Mouse (Mus musculus) gastrocnemius, adult 2 months (tissue): ENCODE measurements around the gene Hip1. TPM values are rescaled to one million over a fixed set of nuclear protein-coding genes. Genes with fewer than 3 reads are reported as not detected.

Experiments used
- DNase-seq: peaks from one replicate; pipeline ENCODE4 v3.0.0; 2022
- H3K27ac ChIP-seq: fragments of 200-600 bp; 2 replicates; pipeline ENCODE4 v1.8.1; 2022; ENCODE audit warnings: mild to moderate bottlenecking
- H3K4me3 ChIP-seq: fragments of 200-600 bp; 2 replicates; pipeline ENCODE4 v1.8.1; 2022; ENCODE audit warnings: mild to moderate bottlenecking, moderate library complexity
- CTCF ChIP-seq: fragments of 200-600 bp; IDR thresholded peaks from 2 replicates; pipeline ENCODE4 v1.8.1; 2022; ENCODE audit warnings: antibody characterized with exemption, mild to moderate bottlenecking, moderate library complexity
- intact Hi-C: fragments of 180-260 bp; cut with DNase I; formaldehyde crosslinking; loops from one replicate; pipeline ENCODE4 v1.15.1; 2025
- microRNA-seq: library from miRNA; unstranded; fragments of <30 nt; microRNA quantifications from one replicate; pipeline ENCODE4 v1.2.0, GENCODE M21; 2021
- total RNA-seq, 2 experiments: library from RNA; stranded (reverse); gene quantifications; 2 replicates each; pipeline ENCODE4 v1.2.3; 2021

Hip1 gene
- total RNA-seq, 2 experiments from 2014 or later = 19.6 to 22.9 TPM

DNA sequence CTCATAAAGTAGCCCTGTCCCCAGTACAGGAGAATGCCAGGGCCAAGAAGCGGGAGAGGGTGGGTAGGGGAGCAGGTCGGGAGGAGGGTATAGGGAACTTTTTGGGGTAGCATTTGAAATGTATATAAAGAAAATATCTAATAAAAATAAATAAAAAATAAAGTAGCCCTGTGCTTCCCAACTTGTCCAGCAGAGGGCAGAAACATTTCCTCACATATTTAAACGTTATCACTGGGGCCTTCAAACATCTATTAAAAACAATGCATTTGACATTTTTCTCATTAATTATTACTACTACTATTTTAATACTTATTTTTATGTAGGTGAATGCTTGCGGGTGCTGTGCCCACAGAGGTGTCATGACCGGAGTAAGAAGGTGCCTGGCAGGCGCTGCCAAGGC, 177.1 kb downstream of the Hip1 start:
- no peak overlapping the region for H3K4me3 ChIP-seq
- no peak overlapping the region for H3K27ac ChIP-seq
- no peak for DNase-seq
- peak; percentile 80 for TF ChIP-seq CTCF
- intact Hi-C loops = loop anchor here (10.0 kb wide), 1 partner anchor 133 kb away; no protein-coding TSS in a partner anchor

DNA sequence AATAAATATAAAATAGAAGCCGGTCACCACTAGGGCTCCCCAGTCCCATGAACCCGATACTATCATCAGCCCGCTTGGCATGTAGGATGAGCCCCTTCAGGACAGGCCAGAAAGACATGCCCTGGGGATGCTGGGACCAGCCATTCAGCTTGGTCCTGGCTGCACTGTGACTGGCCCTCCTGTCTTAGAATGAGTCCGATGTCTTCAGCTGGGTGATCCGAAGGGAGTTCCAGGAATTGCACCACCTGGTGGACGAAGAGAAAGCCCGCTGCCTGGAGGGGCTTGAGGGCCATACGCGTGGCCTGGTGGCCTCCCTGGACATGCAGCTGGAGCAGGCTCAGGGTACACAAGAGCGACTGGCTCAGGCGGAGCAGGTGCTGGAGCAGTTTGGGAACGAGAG, 181.4 kb downstream of the Hip1 start:
- H3K27ac ChIP-seq = no peak overlapping the region
- peak; percentile 55 for TF ChIP-seq CTCF
- peak; percentile 34 for DNase-seq
- no peak overlapping the region for H3K4me3 ChIP-seq
- intact Hi-C loops = loop anchor here (10.0 kb wide), 1 partner anchor 129 kb away; no protein-coding TSS in a partner anchor

DNA sequence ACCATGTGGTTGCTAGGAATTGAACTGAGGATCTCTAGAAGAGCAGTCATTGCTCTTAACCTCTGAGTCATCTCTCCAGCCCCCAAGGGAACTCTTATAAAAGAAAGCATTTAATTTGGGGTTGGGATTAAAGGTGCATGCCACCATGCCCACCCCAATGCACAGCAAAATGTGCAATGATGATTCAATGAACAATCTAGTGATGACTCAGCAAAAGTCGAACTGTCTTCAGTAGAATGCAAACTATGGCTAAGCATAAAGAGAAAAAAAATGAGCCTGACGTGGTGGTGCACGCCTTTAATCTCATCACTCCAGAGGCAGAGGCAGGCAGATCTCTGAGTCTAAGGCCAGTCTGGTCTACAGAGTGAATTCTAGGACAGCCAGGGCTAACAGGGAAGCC, 182.3 kb downstream of the Hip1 start:
- Histone ChIP-seq H3K27ac (no peak overlapping the region), H3K4me3 (no peak overlapping the region)
- TF ChIP-seq CTCF = no peak
- intact Hi-C loops = loop anchor here (10.0 kb wide), 1 partner anchor 128 kb away; no protein-coding TSS in a partner anchor
- no peak for DNase-seq

DNA sequence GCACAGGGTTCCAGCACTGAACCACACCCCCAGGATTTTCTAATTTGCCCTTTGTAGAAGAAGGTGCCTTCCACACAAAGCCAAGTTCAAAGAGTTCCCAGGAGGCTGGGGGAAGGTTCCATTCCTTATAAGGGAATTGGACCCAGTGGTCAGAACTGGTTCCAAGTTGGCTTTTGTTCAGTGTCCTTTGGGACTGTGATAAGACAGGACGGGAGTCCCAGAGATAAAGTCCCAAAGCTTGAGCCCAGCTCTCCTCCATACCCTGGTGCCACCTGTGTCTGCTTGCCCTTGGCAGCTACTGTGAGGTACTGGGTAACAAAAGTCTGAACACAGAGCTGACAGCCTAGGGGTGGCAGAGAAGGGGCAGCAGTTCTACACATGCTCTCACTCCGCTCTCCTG, 185.1 kb downstream of the Hip1 start:
- DNase-seq = no peak
- intact Hi-C loops = loop anchor here (10.0 kb wide), 1 partner anchor 125 kb away; no protein-coding TSS in a partner anchor
- no peak overlapping the region for H3K4me3 ChIP-seq
- no peak for TF ChIP-seq CTCF
- H3K27ac ChIP-seq = no peak overlapping the region

DNA sequence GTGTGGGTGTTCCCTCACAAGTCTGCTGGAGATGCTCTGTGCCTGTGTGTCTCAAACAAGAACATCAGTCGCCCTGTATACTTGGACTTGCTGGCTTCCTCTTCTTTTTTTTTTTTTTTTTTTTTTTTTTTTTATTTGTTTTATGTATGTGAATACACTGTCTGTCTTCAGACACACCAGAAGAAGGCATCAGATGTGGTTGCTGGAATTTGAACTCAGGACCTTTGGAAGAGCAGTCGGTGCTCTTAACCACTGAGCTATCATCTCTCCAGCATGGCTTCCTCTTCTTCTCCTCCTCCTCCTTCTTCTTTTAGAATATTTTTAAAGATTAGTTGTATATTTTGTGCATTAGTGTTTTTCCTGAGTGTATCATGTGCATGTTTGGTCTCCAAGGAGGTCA, 187.4 kb downstream of the Hip1 start:
- TF ChIP-seq CTCF = no peak
- no peak overlapping the region for H3K27ac ChIP-seq
- peak; percentile 25 for DNase-seq
- intact Hi-C loops = no loop called here
- H3K4me3 ChIP-seq = no peak overlapping the region

Small RNA genes within 50 kb of the gene (microRNA-seq; reads per million reads assigned to microRNA genes)
- not detected for gene Mir7033

Other genes with a start within 250 kb of the Hip1 start
- not detected for gene Fkbp6, start 195.1 kb downstream of the Hip1 start, total RNA-seq
- gene Trim50, start 191.8 kb downstream of the Hip1 start, total RNA-seq = not detected
- 1 to 10 TPM; 7.8 to 9.2 TPM for gene Nsun5, start 175.2 kb downstream of the Hip1 start, total RNA-seq
- gene Pom121, start 150.6 kb downstream of the Hip1 start, total RNA-seq = 10 to 100 TPM; 11.0 to 12.3 TPM
- not detected for gene Ccl26, start 18.4 kb upstream of the Hip1 start, total RNA-seq
- gene Ccl24, start 27.9 kb upstream of the Hip1 start, total RNA-seq = 1 to 10 TPM in 1 of 2 experiments, under 1 TPM in 1; 0.66 to 1.3 TPM
- gene Rhbdd2, start 87.5 kb upstream of the Hip1 start, total RNA-seq = 10 to 100 TPM; 10.7 to 13.0 TPM
- 10 to 100 TPM; 31.4 to 32.7 TPM for gene Por, start 124.9 kb upstream of the Hip1 start, total RNA-seq
- 1 to 10 TPM; 7.6 to 8.3 TPM for gene Tmem120a, start 199.3 kb upstream of the Hip1 start, total RNA-seq
- not detected for gene Styxl1, start 233.3 kb upstream of the Hip1 start, total RNA-seq
- gene Mdh2, start 233.4 kb upstream of the Hip1 start, total RNA-seq = 1,000 to 10,000 TPM in 1 of 2 experiments, 100 to 1,000 TPM in 1; 910 to 1,211 TPM